Mouse (Mus musculus): ENCODE results near the gene Clec11a.
"Not testable (repeated sequence)": the region's sequence is repeated elsewhere in the genome, so short reads cannot be mapped to it uniquely, and the experiment has no call there.

The Clec11a gene

GRCm38 (mm10) chr7:44326614-44327013 lies 19.9 kb upstream of the Clec11a start:
- DNase-seq (ENCODE audit: low read depth, low spot score): no peak

GRCm38 (mm10) chr7:44322290-44322689 lies 15.6 kb upstream of the Clec11a start:
- DNase-seq (ENCODE audit: low read depth, low spot score): no peak

- DNase-seq (ENCODE audit: low read depth, low spot score): no peak
These were observed 14.2 kb upstream of the Clec11a start for GRCm38 (mm10) chr7:44320886-44321285.

- DNase-seq (ENCODE audit: low read depth, low spot score): peak; percentile 49
These were observed 11.2 kb upstream of the Clec11a start for GRCm38 (mm10) chr7:44317913-44318312.

GRCm38 (mm10) chr7:44312484-44312883 lies 5.8 kb upstream of the Clec11a start:
- DNase-seq (ENCODE audit: low read depth, low spot score): no peak

GRCm38 (mm10) chr7:44311713-44312304 lies 5.1 kb upstream of the Clec11a start:
- peak; percentile 48 for DNase-seq (ENCODE audit: low read depth, low spot score)

GRCm38 (mm10) chr7:44310878-44311712 lies 4.4 kb upstream of the Clec11a start:
- DNase-seq (ENCODE audit: low read depth, low spot score): peak; percentile 54

- peak; percentile 36 for DNase-seq (ENCODE audit: low read depth, low spot score)
These were observed 3.7 kb upstream of the Clec11a start for GRCm38 (mm10) chr7:44310285-44310877.

- DNase-seq (ENCODE audit: low read depth, low spot score): no peak
These were observed 3.0 kb upstream of the Clec11a start, which contains the start of gene Shank1 for GRCm38 (mm10) chr7:44309475-44310284. Shank1 (plus strand) TSS chr7:44310253.

GRCm38 (mm10) chr7:44307261-44308020 lies 739 bp upstream of the Clec11a start:
- no peak for DNase-seq (ENCODE audit: low read depth, low spot score)

- DNase-seq (ENCODE audit: low read depth, low spot score): no peak
These were observed 1.0 kb downstream of the Clec11a start for GRCm38 (mm10) chr7:44305686-44306085.

GRCm38 (mm10) chr7:44304775-44305641 lies 1.7 kb downstream of the Clec11a start:
- DNase-seq (ENCODE audit: low read depth, low spot score): peak; percentile 100

GRCm38 (mm10) chr7:44304463-44304774 lies 2.3 kb downstream of the Clec11a start:
- DNase-seq (ENCODE audit: low read depth, low spot score): no peak

- peak; percentile 68 for DNase-seq (ENCODE audit: low read depth, low spot score)
These were observed 3.1 kb downstream of the Clec11a start for GRCm38 (mm10) chr7:44303346-44304340.

GRCm38 (mm10) chr7:44297501-44297900 lies 9.2 kb downstream of the Clec11a start:
- not testable (repeated sequence) for DNase-seq (ENCODE audit: low read depth, low spot score)

- DNase-seq (ENCODE audit: low read depth, low spot score): no peak
These were observed 15.3 kb downstream of the Clec11a start for GRCm38 (mm10) chr7:44291418-44291817.

- no peak for DNase-seq (ENCODE audit: low read depth, low spot score)
These were observed 15.7 kb downstream of the Clec11a start for GRCm38 (mm10) chr7:44290986-44291385.

GRCm38 (mm10) chr7:44287760-44288159 lies 18.9 kb downstream of the Clec11a start:
- no peak for DNase-seq (ENCODE audit: low read depth, low spot score)

GRCm38 (mm10) chr7:44281586-44281985 lies 25.1 kb downstream of the Clec11a start:
- no peak for DNase-seq (ENCODE audit: low read depth, low spot score)

Measured in A20 (cell line).